Mouse (Mus musculus) limb, embryonic 12.5 days (tissue): ENCODE results near the gene Cacng8. TPM values are rescaled to one million over a fixed set of nuclear protein-coding genes. Genes with fewer than 3 reads are reported as not detected.
A peak's percentile ranks its signal among the peaks of the same experiment; 100 is the strongest.

Source experiments
- ATAC-seq: fragments of 200-750 bp; cut with Nextera tagmentation; 2 replicates; pipeline ENCODE4 v1.8.0; 2017; ENCODE audit warnings: low read depth, moderate TSS enrichment; ENCODE audit not compliant: insufficient number of reproducible peaks, insufficient read depth, low FRiP score, low TSS enrichment
- H3K27ac ChIP-seq: fragments of 300-500 bp; sonication (generic); 2 replicates; pipeline ENCODE4 v1.5.1; 2016; ENCODE audit warnings: mild to moderate bottlenecking, moderate library complexity
- H3K27me3 ChIP-seq: fragments of 300-500 bp; sonication (generic); 2 replicates; pipeline ENCODE4 v1.6.1; 2016; ENCODE audit warnings: mild to moderate bottlenecking, moderate library complexity
- H3K36me3 ChIP-seq: fragments of 300-500 bp; sonication (generic); 2 replicates; pipeline ENCODE4 v1.6.1; 2016; ENCODE audit warnings: mild to moderate bottlenecking, moderate library complexity
- H3K4me1 ChIP-seq: fragments of 300-500 bp; sonication (generic); replicated peaks from 2 replicates; pipeline ENCODE4 v1.6.1; 2016
- H3K4me2 ChIP-seq: fragments of 300-500 bp; sonication (generic); 2 replicates; pipeline ENCODE4 v1.6.1; 2016; ENCODE audit warnings: mild to moderate bottlenecking, moderate library complexity
- H3K4me3 ChIP-seq: fragments of 300-500 bp; sonication (generic); replicated peaks from 2 replicates; pipeline ENCODE4 v1.5.1; 2016; ENCODE audit warnings: mild to moderate bottlenecking
- H3K9ac ChIP-seq: fragments of 300-500 bp; sonication (generic); replicated peaks from 2 replicates; pipeline ENCODE4 v1.6.1; 2016; ENCODE audit warnings: mild to moderate bottlenecking, moderate library complexity
- H3K9me3 ChIP-seq: fragments of 300-500 bp; sonication (generic); 2 replicates; pipeline ENCODE4 v1.6.1; 2016; ENCODE audit warnings: mild to moderate bottlenecking, moderate library complexity
- WGBS: fragments of 180-500 bp; shearing (Covaris S2); methylation state at CpG from one replicate; pipeline ENCODE4 v1.1.7; 2016; 5-methylcytosine and 5-hydroxymethylcytosine counted together
- polyA plus RNA-seq: library from polyadenylated mRNA; unstranded; fragments of >200 nt; fragmentation: Nextera tagmentation; extraction: Ambion mirVana; gene quantifications from 2 replicates; pipeline ENCODE4 v1.2.1, GENCODE M21; 2016

Cacng8 gene
- polyA plus RNA-seq, 1 experiment from 2014 or later, result 6.3 TPM

DNA sequence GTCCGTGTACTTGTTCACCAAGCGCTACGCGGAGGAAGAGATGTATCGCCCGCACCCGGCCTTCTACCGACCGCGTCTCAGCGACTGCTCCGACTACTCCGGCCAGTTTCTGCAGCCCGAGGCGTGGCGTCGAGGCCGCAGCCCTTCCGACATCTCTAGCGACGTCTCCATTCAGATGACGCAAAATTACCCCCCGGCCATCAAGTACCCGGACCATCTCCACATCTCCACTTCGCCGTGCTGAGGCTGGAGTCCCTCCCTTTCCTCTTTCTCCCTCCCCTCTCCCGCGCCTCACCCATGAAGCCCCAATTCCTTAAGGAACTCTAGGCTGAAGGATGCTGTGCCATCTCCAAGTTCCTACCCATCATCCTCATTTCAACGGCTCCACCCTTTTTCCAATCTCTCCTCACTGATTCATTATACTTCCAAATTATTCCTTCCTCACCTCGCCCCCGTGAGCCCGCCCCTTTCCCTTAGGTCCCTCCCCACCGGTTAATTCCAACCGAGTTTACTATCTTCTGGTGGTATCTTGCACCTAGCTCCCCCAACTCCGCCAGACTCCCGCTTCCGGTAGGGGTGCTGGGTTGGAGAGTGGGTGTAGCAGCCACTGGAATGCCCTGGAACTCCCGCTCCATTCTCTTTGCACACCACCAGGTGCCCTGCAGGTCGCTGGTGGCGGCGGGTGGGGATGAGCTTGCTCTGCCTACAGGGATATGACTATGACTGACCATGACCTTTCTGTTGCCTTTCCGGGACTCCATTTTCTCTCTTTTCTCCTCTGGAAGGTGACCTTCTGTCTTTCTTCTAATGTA is 23.6 kb upstream of the Cacng8 start:
- Histone ChIP-seq H3K4me1 (peaks cover 10% of the 10 kb centered on the region), H3K9me3 (no peaks in the 10 kb centered on the region), H3K9ac (no peak overlapping the region), H3K4me3 (no peak overlapping the region), H3K4me2 (peak overlapping the region; percentile 49; the same call in 1 of the 2 replicates), H3K27ac (no peak overlapping the region), H3K27me3 (peaks cover 34% of the 10 kb centered on the region), H3K36me3 (peaks cover 36% of the 10 kb centered on the region)
- 10% methylated on average over 42 of the region's 42 CpGs for WGBS
- ATAC-seq, result no peak

DNA sequence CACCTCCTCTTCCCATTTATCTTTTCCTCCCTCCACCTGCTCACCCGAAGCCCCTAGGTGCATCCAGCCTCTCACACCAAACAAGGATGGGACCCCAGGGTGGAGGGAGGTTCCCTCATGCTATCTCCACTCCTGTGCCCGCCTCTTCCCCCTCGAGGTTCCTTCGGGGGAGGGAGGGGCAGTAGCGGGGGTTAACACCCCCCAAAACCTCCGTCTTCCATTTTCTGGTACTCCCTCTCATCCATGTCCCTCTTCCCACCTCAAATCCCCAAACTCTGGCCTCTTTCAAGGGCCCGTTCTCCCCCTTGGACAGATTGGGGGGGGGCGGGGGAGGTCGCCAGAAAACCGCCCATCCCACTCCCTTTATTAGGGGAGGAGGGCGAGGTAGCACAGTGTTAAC is 22.9 kb upstream of the Cacng8 start:
- Histone ChIP-seq H3K4me3 (peak overlapping the region; percentile 17; the same call in 1 of the 2 replicates), H3K27me3 (peaks cover 34% of the 10 kb centered on the region), H3K4me2 (peak overlapping the region; percentile 49), H3K36me3 (peaks cover 31% of the 10 kb centered on the region), H3K4me1 (peaks cover 10% of the 10 kb centered on the region), H3K9me3 (no peaks in the 10 kb centered on the region), H3K9ac (no peak overlapping the region; the same call in 1 of the 2 replicates), H3K27ac (no peak overlapping the region)
- 4% methylated on average over 10 of the region's 11 CpGs for WGBS
- ATAC-seq, result no peak

DNA sequence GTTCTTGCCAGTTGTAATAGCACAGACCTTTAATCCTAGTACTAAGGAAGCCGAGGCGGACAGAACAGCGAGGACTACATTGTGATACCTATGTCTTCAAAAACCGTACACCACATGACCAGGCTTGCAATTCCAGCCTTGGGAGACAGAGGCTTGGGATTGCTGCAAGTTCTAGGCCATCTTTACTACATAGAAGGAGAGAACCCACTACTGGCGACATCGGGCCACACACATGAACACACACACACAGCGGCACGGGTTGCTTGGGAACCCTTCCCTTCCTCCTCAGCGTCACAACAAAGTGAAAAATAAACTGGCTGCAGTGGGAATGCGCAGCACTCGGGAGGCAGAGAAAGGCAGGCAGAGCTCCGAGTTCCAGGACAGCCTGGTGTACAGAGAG is 22.2 kb upstream of the Cacng8 start:
- H3K36me3 ChIP-seq, result peaks cover 31% of the 10 kb centered on the region
- H3K27ac ChIP-seq, result no peak overlapping the region
- peaks cover 10% of the 10 kb centered on the region for H3K4me1 ChIP-seq
- no peak overlapping the region for H3K4me3 ChIP-seq
- WGBS, result 29% methylated on average over 12 of the region's 12 CpGs
- peaks cover 34% of the 10 kb centered on the region for H3K27me3 ChIP-seq
- H3K4me2 ChIP-seq, result no peak overlapping the region
- no peaks in the 10 kb centered on the region for H3K9me3 ChIP-seq
- no peak for ATAC-seq
- no peak overlapping the region for H3K9ac ChIP-seq

DNA sequence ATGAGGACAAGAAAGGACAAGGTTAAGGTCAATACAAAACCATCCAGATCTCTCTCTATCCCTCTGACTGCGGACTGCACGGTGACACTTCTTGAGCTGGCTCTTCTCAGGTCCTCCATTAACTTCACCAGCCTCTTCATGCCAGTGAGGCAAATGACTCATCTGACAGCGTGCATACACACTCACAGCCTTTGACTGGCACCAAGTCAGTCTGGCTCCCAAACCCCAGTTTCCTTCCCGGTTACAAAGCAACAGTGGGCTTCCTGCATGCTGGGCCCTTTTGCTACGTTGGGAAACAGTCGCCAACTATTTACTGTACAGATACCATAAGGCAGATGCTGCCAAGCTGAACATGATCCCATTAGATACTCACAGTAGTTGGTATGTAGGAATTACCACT is 21.3 kb upstream of the Cacng8 start:
- Histone ChIP-seq H3K27ac (no peak overlapping the region), H3K9me3 (no peaks in the 10 kb centered on the region), H3K27me3 (peaks cover 34% of the 10 kb centered on the region), H3K4me1 (peaks cover 10% of the 10 kb centered on the region), H3K4me3 (no peak overlapping the region), H3K36me3 (peaks cover 29% of the 10 kb centered on the region), H3K4me2 (no peak overlapping the region), H3K9ac (no peak overlapping the region)
- no peak for ATAC-seq
- whole genome bisulfite sequencing, result 81% methylated on average over 6 of the region's 6 CpGs

DNA sequence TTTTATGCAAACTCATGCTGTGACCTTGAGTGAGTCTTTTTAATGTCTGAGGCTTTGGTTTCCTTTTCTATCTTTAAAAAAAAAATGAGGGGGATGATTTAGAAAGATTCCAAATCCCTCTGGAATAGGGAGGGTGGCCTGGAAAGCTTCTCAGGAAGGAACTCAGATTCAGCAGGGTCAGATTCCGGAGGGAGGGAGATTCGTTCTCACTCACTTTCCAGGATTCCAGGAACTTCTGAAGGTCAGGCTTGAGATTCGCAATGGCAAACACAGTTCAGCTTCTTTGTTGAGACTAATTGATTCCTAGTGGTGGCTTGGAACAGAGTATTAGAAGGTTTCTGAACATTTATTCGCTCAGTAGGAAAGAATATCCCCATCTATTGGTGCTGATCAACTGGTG is 20.1 kb upstream of the Cacng8 start:
- Histone ChIP-seq H3K9me3 (no peaks in the 10 kb centered on the region), H3K27ac (no peak overlapping the region), H3K4me2 (no peak overlapping the region), H3K9ac (no peak overlapping the region), H3K4me3 (no peak overlapping the region), H3K36me3 (peaks cover 17% of the 10 kb centered on the region), H3K4me1 (peaks cover 10% of the 10 kb centered on the region), H3K27me3 (peaks cover 26% of the 10 kb centered on the region)
- WGBS, result 58% methylated on average over 4 of the region's 4 CpGs
- ATAC-seq, result no peak

DNA sequence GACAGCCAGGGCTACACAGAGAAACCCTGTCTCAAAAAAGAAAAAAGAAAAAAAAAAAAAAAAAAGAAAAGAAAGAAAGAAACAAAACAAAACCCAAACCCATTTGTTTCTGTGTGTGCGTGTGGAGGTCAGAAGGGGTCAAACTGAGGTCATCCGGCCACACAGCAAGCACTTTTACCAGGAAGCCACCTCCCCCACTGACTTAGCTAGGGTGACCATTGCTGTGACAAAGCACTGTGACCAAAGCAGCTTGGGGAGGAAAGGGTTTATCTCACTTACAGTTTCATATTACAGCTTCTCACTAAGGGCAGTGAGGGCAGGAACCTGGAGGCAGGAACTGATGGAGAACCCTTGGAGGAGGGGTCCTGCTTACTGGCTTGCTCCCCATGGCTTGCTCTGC is 18.1 kb upstream of the Cacng8 start:
- 75% methylated on average over 2 of the region's 2 CpGs for WGBS
- no peak overlapping the region for H3K4me3 ChIP-seq
- no peak overlapping the region for H3K27ac ChIP-seq
- no peaks in the 10 kb centered on the region for H3K9me3 ChIP-seq
- no peak overlapping the region for H3K9ac ChIP-seq
- ATAC-seq, result no peak
- peaks cover 6% of the 10 kb centered on the region for H3K27me3 ChIP-seq
- H3K4me1 ChIP-seq, result peaks cover 6% of the 10 kb centered on the region
- H3K4me2 ChIP-seq, result no peak overlapping the region
- no peaks in the 10 kb centered on the region for H3K36me3 ChIP-seq

DNA sequence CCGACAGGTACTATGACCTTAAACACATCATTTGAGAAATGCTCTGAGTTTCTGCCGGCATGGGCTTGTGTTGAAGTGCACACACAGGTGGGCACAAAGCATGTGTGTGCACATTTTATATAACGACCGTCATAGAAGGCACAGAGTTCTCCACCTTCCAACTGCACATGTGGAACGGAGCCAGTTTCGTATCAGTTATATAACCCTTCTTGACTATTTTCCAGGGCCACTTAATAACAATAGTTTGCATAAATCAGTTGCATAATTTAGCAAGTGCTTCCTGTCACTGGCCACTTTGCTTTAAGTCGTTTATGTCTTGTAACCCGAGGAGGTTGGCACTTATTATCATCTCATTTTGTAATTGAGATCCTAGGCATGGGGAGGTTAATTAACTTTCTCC is 16.7 kb upstream of the Cacng8 start:
- Histone ChIP-seq H3K4me3 (no peak overlapping the region), H3K9ac (no peak overlapping the region), H3K36me3 (no peaks in the 10 kb centered on the region), H3K4me2 (no peak overlapping the region), H3K9me3 (no peaks in the 10 kb centered on the region), H3K27ac (no peak overlapping the region), H3K27me3 (0 out of 2 replicates have a peak, but pooled peaks cover 3% of the 10 kb centered on the region), H3K4me1 (no peaks in the 10 kb centered on the region)
- WGBS, result 84% methylated on average over 8 of the region's 8 CpGs
- no peak for ATAC-seq

DNA sequence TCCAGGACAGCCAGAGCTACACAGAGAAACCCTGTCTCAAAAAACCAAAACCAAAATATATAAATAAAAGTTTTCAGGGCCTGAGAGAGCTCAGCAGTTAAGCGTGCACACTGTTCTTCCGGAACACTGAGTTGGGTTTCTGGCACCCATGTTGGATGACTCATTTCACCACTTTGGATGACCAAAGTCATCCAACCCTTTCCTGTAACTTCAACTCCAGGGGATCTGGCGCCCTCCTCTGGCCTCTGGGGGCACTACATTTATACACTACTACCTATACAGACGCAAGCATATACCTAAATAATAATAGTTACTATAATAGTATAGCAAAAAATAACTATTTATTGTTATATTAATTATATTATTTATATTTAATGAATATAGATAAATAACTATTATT is 13.7 kb upstream of the Cacng8 start:
- Histone ChIP-seq H3K36me3 (no peaks in the 10 kb centered on the region), H3K9me3 (no peaks in the 10 kb centered on the region), H3K27ac (no peak overlapping the region), H3K4me2 (no peak overlapping the region), H3K4me1 (no peaks in the 10 kb centered on the region), H3K4me3 (no peak overlapping the region), H3K9ac (no peak overlapping the region), H3K27me3 (no peaks in the 10 kb centered on the region)
- ATAC-seq, result no peak
- 63% methylated on average over 4 of the region's 4 CpGs for WGBS

DNA sequence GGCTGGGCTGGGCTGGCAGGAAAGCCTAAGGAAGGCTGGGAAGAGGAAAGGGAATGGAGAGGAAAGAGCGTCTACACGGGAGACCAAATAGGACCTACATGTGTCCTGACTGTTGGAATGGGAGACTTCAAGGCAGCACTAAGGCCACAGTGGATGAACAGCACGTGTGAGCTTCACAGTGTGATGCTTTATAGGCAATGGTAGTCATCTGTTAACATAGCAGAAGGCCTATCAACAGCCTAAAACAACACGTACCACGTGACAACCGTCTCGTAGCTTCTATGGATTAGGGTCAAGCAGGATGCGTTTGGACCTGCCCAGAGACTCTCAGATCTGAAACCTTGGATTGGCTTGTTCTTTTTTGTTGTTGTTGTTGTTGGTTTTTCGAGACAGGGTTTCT is 8.4 kb upstream of the Cacng8 start:
- Histone ChIP-seq H3K4me1 (no peaks in the 10 kb centered on the region), H3K4me3 (no peak overlapping the region), H3K9me3 (no peaks in the 10 kb centered on the region), H3K4me2 (no peak overlapping the region), H3K9ac (no peak overlapping the region), H3K27ac (no peak overlapping the region), H3K36me3 (no peaks in the 10 kb centered on the region), H3K27me3 (no peaks in the 10 kb centered on the region)
- WGBS, result 81% methylated on average over 9 of the region's 9 CpGs
- ATAC-seq, result no peak

DNA sequence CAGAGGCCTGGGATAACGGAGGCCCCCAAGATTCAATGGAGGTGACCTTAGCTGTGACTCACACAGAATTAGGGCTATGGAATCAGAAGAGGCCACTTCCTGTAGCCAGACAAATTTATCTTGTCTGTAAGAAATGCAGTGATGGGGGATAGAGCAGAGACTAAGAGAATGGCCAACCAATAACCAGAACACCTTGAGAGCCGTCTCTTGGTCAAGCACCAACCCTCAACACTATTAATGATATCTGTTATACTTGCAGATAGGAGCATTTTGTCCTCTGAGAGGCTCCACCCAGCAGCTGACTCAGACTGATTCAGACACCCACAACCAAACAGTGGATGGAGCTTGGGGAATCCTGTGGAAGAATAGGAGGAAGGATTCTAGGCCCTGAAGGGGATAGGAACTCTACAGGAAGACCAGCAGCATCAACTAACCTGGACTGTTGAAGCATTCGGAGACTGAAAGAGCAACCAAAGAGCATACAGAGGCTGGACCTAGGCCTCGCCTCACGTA is 5.6 kb upstream of the Cacng8 start:
- H3K9ac ChIP-seq, result no peak overlapping the region
- WGBS, result 87% methylated on average over 5 of the region's 5 CpGs
- H3K9me3 ChIP-seq, result no peaks in the 10 kb centered on the region
- ATAC-seq, result no peak
- H3K27ac ChIP-seq, result no peak overlapping the region
- no peak overlapping the region for H3K4me3 ChIP-seq
- no peaks in the 10 kb centered on the region for H3K36me3 ChIP-seq
- no peaks in the 10 kb centered on the region for H3K27me3 ChIP-seq
- H3K4me2 ChIP-seq, result no peak overlapping the region
- peaks cover 13% of the 10 kb centered on the region for H3K4me1 ChIP-seq

DNA sequence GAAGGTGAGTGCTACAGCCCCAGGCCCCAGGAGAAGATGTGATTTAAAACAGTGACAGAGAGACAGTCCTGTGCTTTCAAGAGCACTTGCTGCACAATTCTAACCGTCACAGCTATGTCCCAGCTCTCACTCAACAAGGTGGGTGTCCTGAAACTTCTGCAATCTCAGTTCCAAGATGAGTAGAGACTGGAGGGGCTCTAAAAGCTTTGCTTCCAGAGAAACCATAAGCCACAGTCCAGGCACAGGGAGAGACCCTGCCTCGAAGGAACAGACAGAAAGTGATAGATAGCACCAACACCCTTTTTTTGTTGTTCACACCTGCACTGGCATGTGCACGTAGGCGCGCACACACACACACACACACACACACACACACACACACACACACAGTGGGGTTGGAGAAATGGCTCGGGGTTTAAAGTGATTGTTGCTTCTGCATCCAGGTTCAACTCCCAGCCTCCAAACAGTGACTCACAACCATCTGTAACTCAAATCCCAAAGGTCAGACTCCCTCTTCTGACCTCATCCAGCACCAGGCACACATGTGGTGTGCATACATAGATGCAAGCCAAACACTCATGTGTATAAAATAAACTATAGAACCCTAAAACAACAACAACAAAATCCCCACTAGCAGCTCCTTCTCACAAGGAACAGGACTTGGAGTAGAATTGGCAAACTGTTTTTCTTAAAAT is 4.3 kb upstream of the Cacng8 start:
- no peak overlapping the region for H3K27ac ChIP-seq
- H3K36me3 ChIP-seq, result no peaks in the 10 kb centered on the region
- no peak overlapping the region for H3K9ac ChIP-seq
- H3K9me3 ChIP-seq, result no peaks in the 10 kb centered on the region
- WGBS, result 71% methylated on average over 6 of the region's 6 CpGs
- no peak for ATAC-seq
- no peaks in the 10 kb centered on the region for H3K27me3 ChIP-seq
- peaks cover 15% of the 10 kb centered on the region for H3K4me1 ChIP-seq
- H3K4me2 ChIP-seq, result no peak overlapping the region
- no peak overlapping the region for H3K4me3 ChIP-seq
